Mouse (Mus musculus) CH12.LX (cell line): Measurements from ENCODE around the gene Tssk6. TPM values are rescaled to one million over a fixed set of nuclear protein-coding genes. Genes with fewer than 3 reads are reported as not detected.
"Not testable (repeated sequence)": the region's sequence is repeated elsewhere in the genome, so short reads cannot be mapped to it uniquely, and the experiment has no call there.

Experiments
- DNase-seq: peaks from one replicate; pipeline ENCODE4 v3.0.0-alpha.2; 2013; ENCODE audit errors: extremely low read depth
- H3K27ac ChIP-seq: 2 replicates; pipeline ENCODE4 v1.5.1; 2012; ENCODE audit warnings: low read depth, mild to moderate bottlenecking, control low read depth, moderate library complexity; ENCODE audit not compliant: insufficient read depth
- H3K27me3 ChIP-seq: replicated peaks from 2 replicates; pipeline ENCODE3; 2012; ENCODE audit warnings: inconsistent platforms
- H3K36me3 ChIP-seq, 2 experiments: replicated peaks in 1 of 2; 2 replicates each; pipeline versions ENCODE3 to v1.6.1; 2012; ENCODE audit warnings: inconsistent platforms in 1 of 2, low read length in 1 of 2, mild to moderate bottlenecking in 1 of 2, mixed read lengths in 1 of 2, moderate library complexity in 1 of 2; ENCODE audit not compliant: control insufficient read depth in 1 of 2, insufficient read depth in 1 of 2
- H3K4me1 ChIP-seq, 2 experiments: 2 replicates each; pipeline ENCODE4 v1.6.1; 2012; ENCODE audit warnings: inconsistent platforms in 1 of 2, moderate library complexity in 1 of 2; ENCODE audit not compliant: insufficient read depth in 2 of 2, control insufficient read depth in 1 of 2
- H3K4me2 ChIP-seq: 2 replicates; pipeline ENCODE4 v1.6.1; 2012; ENCODE audit warnings: low read depth, mild to moderate bottlenecking, control low read depth; ENCODE audit not compliant: poor library complexity, insufficient read depth, severe bottlenecking
- H3K4me3 ChIP-seq, 3 experiments: fragments of 150-350 bp in 1 of 3; sonication (generic) in 1 of 3; replicated peaks in 1 of 3; 2 replicates each; pipeline versions ENCODE3 to v1.5.1; 2011 to 2012; ENCODE audit warnings: low read depth in 2 of 3, low read length in 2 of 3, mild to moderate bottlenecking in 2 of 3, moderate library complexity in 2 of 3, control low read depth in 1 of 3, improper control_type of control experiment in 1 of 3, inconsistent platforms in 1 of 3, mixed read lengths in 1 of 3; ENCODE audit not compliant: poor library complexity in 1 of 3
- H3K79me2 ChIP-seq: replicated peaks from 2 replicates; pipeline ENCODE4 v1.6.1; 2012; ENCODE audit warnings: mild to moderate bottlenecking, moderate library complexity; ENCODE audit not compliant: control insufficient read depth, poor library complexity, insufficient read depth, severe bottlenecking; ENCODE audit errors: extremely low read depth
- H3K9ac ChIP-seq: 2 replicates; pipeline ENCODE4 v1.6.1; 2012; ENCODE audit warnings: low read depth, mild to moderate bottlenecking, control low read depth, moderate library complexity; ENCODE audit not compliant: insufficient read depth
- H3K9me3 ChIP-seq: replicated peaks from 2 replicates; pipeline ENCODE3; 2012; ENCODE audit warnings: low read length, inconsistent platforms, mixed read lengths
- CHD1 ChIP-seq: IDR thresholded peaks from 2 replicates; pipeline ENCODE4 v1.6.1; 2012; ENCODE audit warnings: low read depth, low read length, improper control_type of control experiment, inconsistent platforms
- CTCF ChIP-seq, 2 experiments: IDR thresholded peaks in 1 of 2; conservative IDR thresholded peaks in 1 of 2; 2 replicates each; pipeline ENCODE4 v1.5.1; 2011 to 2012; ENCODE audit warnings: low read depth in 2 of 2, low read length in 2 of 2, improper control_type of control experiment in 1 of 2, inconsistent platforms in 1 of 2, mild to moderate bottlenecking in 1 of 2, moderate library complexity in 1 of 2
- ELF1 ChIP-seq: IDR thresholded peaks from 2 replicates; pipeline ENCODE4 v1.6.1; 2014; ENCODE audit warnings: low read depth, mild to moderate bottlenecking, inconsistent platforms, low read length, improper control_type of control experiment
- EP300 ChIP-seq: IDR thresholded peaks from 2 replicates; pipeline ENCODE4 v1.6.1; 2011; ENCODE audit warnings: low read length, improper control_type of control experiment
- ETS1 ChIP-seq: conservative IDR thresholded peaks from 2 replicates; pipeline ENCODE4 v1.6.1; 2012; ENCODE audit warnings: low read depth, mild to moderate bottlenecking, inconsistent platforms, low read length, improper control_type of control experiment, moderate library complexity
- GABPA ChIP-seq: IDR thresholded peaks from 2 replicates; pipeline ENCODE4 v1.6.1; 2012; ENCODE audit warnings: low read depth, low read length, improper control_type of control experiment, inconsistent platforms; ENCODE audit not compliant: insufficient replicate concordance
- JUND ChIP-seq: conservative IDR thresholded peaks from 2 replicates; pipeline ENCODE4 v1.6.1; 2011; ENCODE audit warnings: low read depth, low read length, improper control_type of control experiment
- TCF12 ChIP-seq: IDR thresholded peaks from 2 replicates; pipeline ENCODE4 v1.6.1; 2014; ENCODE audit warnings: low read depth, mild to moderate bottlenecking, inconsistent platforms, low read length, improper control_type of control experiment
- USF1 ChIP-seq: IDR thresholded peaks from 2 replicates; pipeline ENCODE4 v1.6.1; 2014; ENCODE audit warnings: low read depth, mild to moderate bottlenecking, inconsistent platforms, low read length, improper control_type of control experiment
- USF2 ChIP-seq: conservative IDR thresholded peaks from 2 replicates; pipeline ENCODE4 v1.6.1; 2011; ENCODE audit warnings: low read depth, low read length, improper control_type of control experiment
- dilution Hi-C: fragments of 300-500 bp; cut with MboI; formaldehyde crosslinking; loops from 2 replicates; pipeline ENCODE4 v1.14.3; 2020; ENCODE audit warnings: low sequenced_read_pairs; ENCODE audit not compliant: extremely low pct_unique_long_range_greater_than_20kb, extremely low pct_ligation_motif_present
- in situ Hi-C: fragments of 300-500 bp; cut with MboI; formaldehyde crosslinking; loops from 3 replicates; pipeline ENCODE4 v1.14.3; 2019; ENCODE audit warnings: low sequenced_read_pairs, low pct_ligation_motif_present, low pct_unique_long_range_greater_than_20kb, mixed read lengths
- polyA plus RNA-seq: library from polyadenylated mRNA; unstranded; fragments of >175 nt; gene quantifications from 2 replicates; pipeline ENCODE4 v1.2.1, GENCODE M21; 2012; ENCODE audit warnings: low read depth; ENCODE audit not compliant: insufficient read length
- total RNA-seq, 2 experiments: library from RNA; depleted of rRNA; stranded (reverse); fragments of 300-350 nt in 1 of 2; fragments of >200 nt in 1 of 2; gene quantifications; 2 replicates each; pipeline ENCODE4 v1.2.3; 2012 to 2014

Tssk6 gene
- total and polyA plus RNA-seq, 3 experiments, result 0.44 to 1.8 (median 1.7) TPM

DNA sequence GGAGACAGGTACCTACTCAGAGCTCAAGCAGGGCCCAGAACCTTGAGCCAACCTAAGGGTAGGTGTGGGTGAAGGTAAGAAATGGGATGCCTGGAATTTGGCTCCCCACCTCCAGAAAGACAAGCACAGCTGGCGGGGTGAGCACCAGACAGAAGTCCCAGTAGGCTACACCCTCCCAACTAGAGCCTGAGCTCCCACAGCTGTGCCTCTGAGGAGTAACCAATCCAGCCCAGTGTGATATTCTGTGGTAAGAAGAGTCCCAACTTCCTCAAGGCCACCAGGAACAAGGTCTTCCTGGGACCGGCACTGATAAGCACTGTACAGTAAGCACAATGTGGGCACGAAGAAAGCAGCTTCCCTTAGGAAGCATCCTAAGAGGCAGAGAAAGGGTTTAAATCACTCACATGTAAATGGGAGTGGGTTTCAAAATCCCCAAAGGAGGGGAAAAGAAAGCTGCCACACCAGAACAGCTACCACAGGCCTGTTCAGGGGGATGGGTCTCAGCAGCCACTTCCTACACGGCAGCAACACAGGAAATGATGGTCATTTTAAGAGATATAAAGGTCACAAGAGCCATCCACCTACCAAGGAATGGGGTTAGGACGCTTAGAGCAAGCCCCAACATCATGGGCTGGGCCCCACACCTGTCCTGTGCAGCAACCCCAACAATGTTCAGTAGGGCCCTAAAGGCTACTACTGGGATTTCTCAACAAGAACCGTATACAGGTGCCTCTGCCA is 36.4 kb downstream of the Tssk6 start:
- TF ChIP-seq CHD1, result no peak
- no peak for TF ChIP-seq USF1
- TF ChIP-seq JUND, result no peak
- TF ChIP-seq ETS1, result no peak; the same call in 1 of the 2 replicates
- TF ChIP-seq ELF1, result peak; percentile 54
- TF ChIP-seq, all 38 proteins: peak for 1
- no peaks in the 10 kb centered on the region for H3K9me3 ChIP-seq
- H3K4me3 ChIP-seq, result no peak overlapping the region
- dilution Hi-C loops (no loop called here), in situ Hi-C loops (no loop called here)
- H3K79me2 ChIP-seq, result peaks cover 43% of the 10 kb centered on the region
- peak overlapping the region; percentile 7; the same call in 1 of the 2 replicates for H3K9ac ChIP-seq
- H3K4me2 ChIP-seq, result 0 out of 2 replicates have a peak overlapping the region, but pooled peaks have one; percentile 17
- DNase-seq, result no peak
- H3K27ac ChIP-seq, result peak overlapping the region; percentile 65
- no peaks in the 10 kb centered on the region for H3K27me3 ChIP-seq
- H3K4me1 ChIP-seq, result peaks cover 38 to 84% of the 10 kb centered on the region in 2 experiments
- peaks cover 27 to 70% of the 10 kb centered on the region in 2 experiments for H3K36me3 ChIP-seq

DNA sequence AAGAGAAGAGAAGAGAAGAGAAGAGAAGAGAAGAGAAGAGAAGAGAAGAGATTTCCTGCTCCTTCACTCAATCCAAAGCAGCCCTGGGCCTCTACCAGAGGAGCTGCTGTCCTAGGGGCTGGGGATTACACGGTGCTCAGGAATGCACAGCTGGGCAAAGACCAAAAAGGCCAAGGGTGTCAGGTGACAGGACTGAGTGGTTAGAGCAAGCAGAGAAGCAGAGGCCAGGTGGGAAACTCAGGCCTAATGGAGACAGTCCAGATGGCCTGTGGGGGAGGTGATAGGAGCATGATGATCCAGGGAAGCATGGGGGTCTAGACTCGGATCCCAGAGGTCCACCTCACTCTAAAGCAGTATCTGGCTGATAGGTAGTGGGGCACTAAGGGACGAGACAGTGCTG is 37.6 kb downstream of the Tssk6 start:
- Histone ChIP-seq H3K27me3 (no peaks in the 10 kb centered on the region), H3K79me2 (peaks cover 44% of the 10 kb centered on the region)
- TF ChIP-seq CTCF (conservative IDR thresholded peaks at IDR 0.05 in 1 of 2, IDR thresholded peaks at IDR 0.05 in 1 of 2; ENCODE audit: low read depth in 2 of 2, low read length in 2 of 2) (no peak), GABPA (no peak), TCF12 (peak; percentile 41; the same call in 1 of the 2 replicates), ETS1 (no peak; the same call in 1 of the 2 replicates), EP300 (no peak)
- TF ChIP-seq, all 38 proteins: peak for 1
- no peak for DNase-seq
- H3K4me3 ChIP-seq, result no peak overlapping the region
- H3K4me2 ChIP-seq, result peak overlapping the region; percentile 32
- peak overlapping the region; percentile 70 for H3K27ac ChIP-seq
- H3K36me3 ChIP-seq, result peaks cover 23 to 69% of the 10 kb centered on the region in 2 experiments
- dilution Hi-C loops (no loop called here), in situ Hi-C loops (no loop called here)
- no peaks in the 10 kb centered on the region for H3K9me3 ChIP-seq
- peaks cover 38 to 88% of the 10 kb centered on the region in 2 experiments for H3K4me1 ChIP-seq
- 0 out of 2 replicates have a peak overlapping the region, but pooled peaks have one; percentile 19 for H3K9ac ChIP-seq

DNA sequence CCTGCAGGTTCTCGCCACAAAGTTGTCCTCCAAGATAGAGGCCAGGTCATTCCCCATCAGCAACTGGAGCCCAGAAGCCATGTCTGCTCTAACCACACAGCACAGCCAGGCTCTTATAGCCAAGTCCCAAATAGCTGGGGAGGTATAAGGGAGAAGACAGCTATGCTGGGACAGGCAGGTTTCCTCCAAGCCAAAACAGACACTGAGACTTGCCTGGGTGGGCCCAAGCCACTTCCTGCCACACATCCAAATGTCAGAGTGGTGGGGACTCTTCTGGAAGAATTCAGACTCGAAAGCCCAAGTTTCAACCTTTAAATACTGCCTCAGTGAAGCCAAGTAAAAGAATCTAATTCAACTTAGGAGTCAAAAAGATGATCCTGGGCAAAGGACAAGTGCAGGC is 38.4 kb downstream of the Tssk6 start:
- peaks cover 18 to 68% of the 10 kb centered on the region in 2 experiments for H3K36me3 ChIP-seq

DNA sequence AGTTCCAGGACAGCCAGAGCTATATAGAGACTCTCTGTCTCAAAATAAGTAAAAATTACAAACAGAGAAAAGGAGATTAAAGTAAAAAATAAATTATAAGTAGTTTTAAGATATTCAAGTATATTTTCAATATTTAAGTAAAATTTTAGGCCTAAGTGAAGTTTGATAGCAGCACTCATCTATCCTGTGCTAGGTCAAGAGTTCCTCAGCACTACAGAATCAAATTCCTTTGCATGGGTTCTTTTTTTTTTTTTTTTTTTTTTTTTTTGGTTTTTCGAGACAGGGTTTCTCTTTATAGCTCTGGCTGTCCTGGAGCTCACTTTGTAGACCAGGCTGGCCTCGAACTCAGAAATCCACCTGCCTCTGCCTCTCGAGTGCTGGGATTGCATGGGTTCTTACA is 40.5 kb downstream of the Tssk6 start:
- not testable (repeated sequence) for H3K9ac ChIP-seq
- Histone ChIP-seq H3K4me1 (peaks cover 34 to 67% of the 10 kb centered on the region in 2 experiments), H3K36me3 (peaks cover 13 to 64% of the 10 kb centered on the region in 2 experiments)

More for the DNA sequence above, 38.4 kb downstream of the Tssk6 start:
- H3K27ac ChIP-seq, result peak overlapping the region; percentile 70
- dilution Hi-C loops, result no loop called here
- no peak for TF ChIP-seq USF2
- TF ChIP-seq, all 38 proteins: peak for 0
- in situ Hi-C loops, result no loop called here
- peaks cover 49% of the 10 kb centered on the region for H3K79me2 ChIP-seq
- H3K4me2 ChIP-seq, result peak overlapping the region; percentile 32; the same call in 1 of the 2 replicates
- no peak overlapping the region for H3K4me3 ChIP-seq
- no peaks in the 10 kb centered on the region for H3K27me3 ChIP-seq
- H3K4me1 ChIP-seq, result peaks cover 38 to 83% of the 10 kb centered on the region in 2 experiments
- H3K9me3 ChIP-seq, result no peaks in the 10 kb centered on the region
- no peak for DNase-seq
- H3K9ac ChIP-seq, result peak overlapping the region; percentile 19; the same call in 1 of the 2 replicates

More for the DNA sequence above, 40.5 kb downstream of the Tssk6 start:
- H3K4me3 ChIP-seq, in situ Hi-C loops, DNase-seq, dilution Hi-C loops, H3K27me3 ChIP-seq, H3K9me3 ChIP-seq, H3K4me2 ChIP-seq, H3K27ac ChIP-seq: not testable (repeated sequence)
- H3K79me2 ChIP-seq, result peaks cover 47% of the 10 kb centered on the region
